Mouse (Mus musculus) brain, embryonic 14.5 days (tissue): ENCODE measurements around the gene Slc2a9.

Experiments
- CTCF ChIP-seq: fragments of 200-500 bp; IDR thresholded peaks from 2 replicates; pipeline ENCODE4 v1.5.1; 2012; ENCODE audit warnings: inconsistent platforms, mild to moderate bottlenecking, moderate library complexity, borderline replicate concordance; ENCODE audit not compliant: insufficient read depth, insufficient read length; ENCODE audit errors: extremely low read depth
- POLR2A ChIP-seq: fragments of 200-500 bp; IDR thresholded peaks from 2 replicates; pipeline ENCODE4 v1.6.1; 2012; ENCODE audit warnings: mild to moderate bottlenecking, inconsistent platforms, borderline replicate concordance; ENCODE audit not compliant: poor library complexity, insufficient read depth, insufficient read length, severe bottlenecking; ENCODE audit errors: extremely low read depth

GRCm38 (mm10) chr5:38346646-38347432, 156.1 kb downstream of the Slc2a9 start:
- TF ChIP-seq POLR2A (no peak), CTCF (no peak)
